Mouse (Mus musculus) C2C12 (cell line): ENCODE measurements around the gene Slc22a7. TPM values are rescaled to one million over a fixed set of nuclear protein-coding genes. Genes with fewer than 3 reads are reported as not detected.

Source experiments
- H3K27me3 ChIP-seq: one replicate; pipeline ENCODE4 v1.6.1; 2011; ENCODE audit not compliant: control insufficient read depth, insufficient read depth, insufficient read length
- H3K36me3 ChIP-seq: one replicate; pipeline ENCODE4 v1.6.1; 2011; ENCODE audit not compliant: control insufficient read depth, insufficient read depth
- H3K4me3 ChIP-seq: one replicate; pipeline ENCODE4 v1.5.1; 2011; ENCODE audit warnings: mild to moderate bottlenecking, control low read depth; ENCODE audit not compliant: poor library complexity, insufficient read depth, severe bottlenecking
- H3K79me2 ChIP-seq: one replicate; pipeline ENCODE4 v1.6.1; 2011; ENCODE audit not compliant: control insufficient read depth, insufficient read depth
- H3K79me3 ChIP-seq: one replicate; pipeline ENCODE4 v1.6.1; 2011; ENCODE audit warnings: low read depth, control low read depth
- H3ac ChIP-seq: one replicate; pipeline ENCODE3; 2011; ENCODE audit warnings: low read depth; ENCODE audit not compliant: control insufficient read depth, insufficient read length
- CEBPB ChIP-seq: IDR thresholded peaks from one replicate; pipeline ENCODE4 v1.6.1; 2011; ENCODE audit warnings: low read depth, mild to moderate bottlenecking, control low read depth, moderate library complexity
- CTCF ChIP-seq: IDR thresholded peaks from one replicate; pipeline ENCODE4 v1.5.1; 2011; ENCODE audit not compliant: control insufficient read depth, insufficient read depth, insufficient read length
- FOSL1 ChIP-seq: IDR thresholded peaks from one replicate; pipeline ENCODE4 v1.8.0; 2011; ENCODE audit warnings: mild to moderate bottlenecking, low read length; ENCODE audit not compliant: poor library complexity, insufficient read depth, severe bottlenecking
- MAX ChIP-seq: IDR thresholded peaks from one replicate; pipeline ENCODE4 v1.6.1; 2011; ENCODE audit warnings: mild to moderate bottlenecking, control low read depth
- MYOD1 ChIP-seq: IDR thresholded peaks from one replicate; pipeline ENCODE4 v1.6.1; 2011; ENCODE audit warnings: low read depth; ENCODE audit not compliant: control insufficient read depth, insufficient read length
- MYOG ChIP-seq: IDR thresholded peaks from one replicate; pipeline ENCODE4 v1.6.1; 2011; ENCODE audit not compliant: control insufficient read depth, insufficient read length; ENCODE audit errors: extremely low read depth
- USF1 ChIP-seq: IDR thresholded peaks from one replicate; pipeline ENCODE4 v1.6.1; 2011; ENCODE audit warnings: low read depth, mild to moderate bottlenecking, control low read depth, moderate library complexity
- polyA plus RNA-seq: library from polyadenylated mRNA; unstranded; fragments of >200 nt; fragmentation: generic; extraction: Trizol; gene quantifications from one replicate; pipeline ENCODE4 v1.2.1, GENCODE M21; 2012; ENCODE audit warnings: missing spikeins

Gene Slc22a7
- polyA plus RNA-seq, 1 experiment, result not detected

- H3ac ChIP-seq, result no peak within 1 kb of the TSS
- TF ChIP-seq CEBPB (no peak), FOSL1 (no peak), USF1 (no peak), CTCF (no peak)
- H3K4me3 ChIP-seq, result no peak within 1 kb of the TSS
- H3K79me2 ChIP-seq, result no peaks in the 10 kb centered on the region
- peaks cover 27% of the 10 kb centered on the region for H3K27me3 ChIP-seq
- H3K79me3 ChIP-seq, result no peaks in the 10 kb centered on the region
- H3K36me3 ChIP-seq, result no peaks in the 10 kb centered on the region
Observed at GRCm38 (mm10) chr17:46428761-46429414, 9.4 kb downstream of the Slc22a7 start, which contains the start of gene Crip3. TSS of gene Crip3 (plus strand) at chr17:46428926.

- TF ChIP-seq CEBPB, result no peak
- no peak for TF ChIP-seq USF1
- no peak for TF ChIP-seq MAX
- no peak for TF ChIP-seq CTCF
- no peak for TF ChIP-seq MYOD1
- TF ChIP-seq FOSL1, result no peak
- no peak for TF ChIP-seq MYOG
Observed at GRCm38 (mm10) chr17:46426496-46426895, 11.8 kb downstream of the Slc22a7 start.

GRCm38 (mm10) chr17:46419717-46420116 is 18.5 kb downstream of the Slc22a7 start:
- Histone ChIP-seq H3K79me3 (no peaks in the 10 kb centered on the region), H3K79me2 (no peaks in the 10 kb centered on the region), H3K36me3 (no peaks in the 10 kb centered on the region), H3K27me3 (no peaks in the 10 kb centered on the region), H3K4me3 (no peak overlapping the region), H3ac (no peak overlapping the region)
- TF ChIP-seq MAX (no peak), MYOG (no peak), CEBPB (no peak), FOSL1 (no peak), USF1 (no peak), CTCF (no peak), MYOD1 (no peak)

More at GRCm38 (mm10) chr17:46426496-46426895, 11.8 kb downstream of the Slc22a7 start:
- no peaks in the 10 kb centered on the region for H3K36me3 ChIP-seq
- peaks cover 17% of the 10 kb centered on the region for H3K27me3 ChIP-seq
- no peak overlapping the region for H3ac ChIP-seq
- H3K79me3 ChIP-seq, result no peaks in the 10 kb centered on the region
- no peak overlapping the region for H3K4me3 ChIP-seq
- H3K79me2 ChIP-seq, result no peaks in the 10 kb centered on the region

GRCm38 (mm10) chr17:46418628-46419027 is 19.6 kb downstream of the Slc22a7 start:
- H3ac ChIP-seq, result no peak overlapping the region
- no peaks in the 10 kb centered on the region for H3K79me3 ChIP-seq
- H3K36me3 ChIP-seq, result no peaks in the 10 kb centered on the region
- no peak overlapping the region for H3K4me3 ChIP-seq
- TF ChIP-seq MYOD1, result no peak
- no peak for TF ChIP-seq CEBPB
- TF ChIP-seq MYOG, result no peak
- no peak for TF ChIP-seq USF1
- TF ChIP-seq MAX, result no peak
- no peak for TF ChIP-seq CTCF
- TF ChIP-seq FOSL1, result no peak
- H3K79me2 ChIP-seq, result no peaks in the 10 kb centered on the region
- no peaks in the 10 kb centered on the region for H3K27me3 ChIP-seq

GRCm38 (mm10) chr17:46408478-46408877 is 29.8 kb downstream of the Slc22a7 start:
- Histone ChIP-seq H3K79me2 (no peaks in the 10 kb centered on the region), H3K36me3 (peaks cover 40% of the 10 kb centered on the region), H3K4me3 (no peak overlapping the region), H3K79me3 (no peaks in the 10 kb centered on the region), H3ac (no peak overlapping the region), H3K27me3 (no peaks in the 10 kb centered on the region)
- no peak for TF ChIP-seq CEBPB
- TF ChIP-seq CTCF, result no peak
- TF ChIP-seq MAX, result no peak
- no peak for TF ChIP-seq USF1

- TF ChIP-seq MYOD1, result no peak
- TF ChIP-seq MYOG, result no peak
- no peak for TF ChIP-seq MAX
- TF ChIP-seq USF1, result no peak
- no peak for TF ChIP-seq CTCF
- no peak for TF ChIP-seq CEBPB
- TF ChIP-seq FOSL1, result no peak
- no peaks in the 10 kb centered on the region for H3K79me3 ChIP-seq
- H3K36me3 ChIP-seq, result peaks cover 43% of the 10 kb centered on the region
Observed at GRCm38 (mm10) chr17:46394631-46395030, 43.6 kb downstream of the Slc22a7 start.

More at GRCm38 (mm10) chr17:46394631-46395030, 43.6 kb downstream of the Slc22a7 start:
- H3K79me2 ChIP-seq, result no peaks in the 10 kb centered on the region
- no peak overlapping the region for H3K4me3 ChIP-seq
- H3ac ChIP-seq, result no peak overlapping the region
- H3K27me3 ChIP-seq, result no peaks in the 10 kb centered on the region
